In the genomic region with DNA sequence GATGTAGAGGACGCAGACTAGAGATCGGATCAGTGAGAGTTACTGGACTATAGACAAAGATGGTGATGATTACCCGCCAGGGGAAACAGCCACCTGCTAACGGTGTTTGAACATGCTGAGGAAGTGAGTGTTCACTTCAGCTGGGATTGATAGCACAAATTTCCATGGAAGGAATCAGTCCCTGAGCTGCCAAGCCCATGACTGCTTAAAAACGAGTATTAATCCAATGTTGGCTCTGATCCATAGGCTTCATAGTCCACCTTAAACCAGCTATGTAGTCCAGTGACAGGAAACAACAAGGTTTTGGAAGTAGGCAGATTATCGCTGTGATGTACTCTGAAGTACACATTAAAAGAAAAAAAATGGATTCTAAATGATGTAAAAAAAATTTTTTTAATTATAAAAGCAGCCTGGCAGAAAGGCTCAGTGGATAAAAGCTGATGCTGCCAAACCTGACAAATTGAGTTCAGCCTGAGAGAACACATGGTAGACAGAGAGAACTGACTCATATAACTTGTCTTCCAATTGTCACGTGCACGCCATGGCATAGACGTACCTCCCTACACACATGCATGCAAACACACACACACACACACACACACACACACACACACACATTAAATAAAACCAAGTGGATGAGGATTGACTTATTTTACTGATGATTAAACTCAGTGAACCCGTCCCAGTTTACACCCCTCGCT, we compare ENCODE assay signal across 15 mouse cellular contexts. TPM values are rescaled to one million over a fixed set of nuclear protein-coding genes. Genes with fewer than 3 reads are reported as not detected.
DNase-seq lines count a peak whose midpoint lies in the region; ATAC-seq lines count a peak whose summit lies in the region.
"Had no signal": no experiment of that assay in that cellular context is flagged by ENCODE, and none has a peak within 500 bp of the region (broad histone marks: within the 10 kb centered on the region; RNA-seq: fewer than 3 reads in every experiment).

No protein-coding gene starts in this region.

- no peak for DNase-seq in forebrain, embryonic 11.5 days (ENCODE audit: low spot score)
- peak; percentile 47 for DNase-seq in layer of hippocampus, adult 9-11 months
- DNase-seq in layer of hippocampus, adult 8-10 months (ENCODE audit: low spot score in 2 of 2), result no peak
- no peak for DNase-seq in gastrocnemius, postnatal 10 days
- DNase-seq: cerebellum, adult 18-20 months; gastrocnemius, postnatal 14 days; heart, postnatal 36 days; liver, embryonic 13.5 days had no signal

- 86% methylated on average over 11 of the region's 11 CpGs for WGBS in forebrain, embryonic 12.5 days
- WGBS in forebrain, embryonic 11.5 days, result 90% methylated on average over 11 of the region's 11 CpGs
- WGBS in forebrain, embryonic 16.5 days, result 52% methylated on average over 11 of the region's 11 CpGs
- WGBS in limb, embryonic 13.5 days, result 72% methylated on average over 11 of the region's 11 CpGs

- 0 out of 2 replicates have a peak overlapping the region, but pooled peaks have one; percentile 22 for H3K27ac ChIP-seq in forebrain, embryonic 12.5 days
- H3K27ac ChIP-seq in forebrain, embryonic 11.5 days (ENCODE audit: low read depth, low read length), result no peak overlapping the region
- no peak overlapping the region for H3K27ac ChIP-seq in forebrain, embryonic 16.5 days (ENCODE audit: low read length)
- peak overlapping the region; percentile 52; the same call in 1 of the 2 replicates for H3K27ac ChIP-seq in limb, embryonic 13.5 days
- H3K27ac ChIP-seq: heart, embryonic 10.5 days; liver, embryonic 13.5 days had no signal

- peaks cover 22% of the 10 kb centered on the region; the same call in 1 of the 2 replicates for H3K4me1 ChIP-seq in forebrain, embryonic 12.5 days
- H3K4me1 ChIP-seq in forebrain, embryonic 11.5 days (replicated peaks; ENCODE audit: control insufficient read depth, insufficient read depth, low read length), result no peaks in the 10 kb centered on the region; the same call in 1 of the 2 replicates
- peaks cover 19% of the 10 kb centered on the region for H3K4me1 ChIP-seq in forebrain, embryonic 16.5 days (replicated peaks; ENCODE audit: control insufficient read depth, insufficient read depth, low read length)
- H3K4me1 ChIP-seq in limb, embryonic 13.5 days, result peaks cover 13% of the 10 kb centered on the region
- H3K4me1 ChIP-seq: heart, embryonic 10.5 days; liver, embryonic 13.5 days had no signal

- H3K36me3 ChIP-seq in forebrain, embryonic 12.5 days (replicated peaks), result no peaks in the 10 kb centered on the region
- H3K36me3 ChIP-seq in forebrain, embryonic 11.5 days (ENCODE audit: control insufficient read depth, insufficient read depth, low read length), result no peaks in the 10 kb centered on the region
- H3K36me3 ChIP-seq in forebrain, embryonic 16.5 days (ENCODE audit: control insufficient read depth, insufficient read depth), result no peaks in the 10 kb centered on the region
- H3K36me3 ChIP-seq in limb, embryonic 13.5 days, result no peaks in the 10 kb centered on the region
- H3K36me3 ChIP-seq: heart, embryonic 10.5 days; liver, embryonic 13.5 days had no signal

- no peak overlapping the region for H3K4me3 ChIP-seq in forebrain, embryonic 12.5 days (replicated peaks)
- no peak overlapping the region for H3K4me3 ChIP-seq in forebrain, embryonic 11.5 days (ENCODE audit: low read depth, low read length)
- H3K4me3 ChIP-seq in forebrain, embryonic 16.5 days (replicated peaks; ENCODE audit: low read length), result no peak overlapping the region
- no peak overlapping the region for H3K4me3 ChIP-seq in limb, embryonic 13.5 days
- H3K4me3 ChIP-seq: erythroblast, embryonic 14.5 days; heart, embryonic 10.5 days; liver, embryonic 13.5 days had no signal

- 0 out of 2 replicates have a peak, but pooled peaks cover 2% of the 10 kb centered on the region for H3K27me3 ChIP-seq in forebrain, embryonic 12.5 days
- H3K27me3 ChIP-seq in forebrain, embryonic 11.5 days (ENCODE audit: control insufficient read depth, insufficient read depth, low read length), result no peaks in the 10 kb centered on the region
- H3K27me3 ChIP-seq in forebrain, embryonic 16.5 days (replicated peaks; ENCODE audit: control insufficient read depth, insufficient read depth, low read length), result no peaks in the 10 kb centered on the region
- no peaks in the 10 kb centered on the region for H3K27me3 ChIP-seq in limb, embryonic 13.5 days
- H3K27me3 ChIP-seq: liver, embryonic 13.5 days had no signal

- no peak overlapping the region for H3K9ac ChIP-seq in forebrain, embryonic 12.5 days
- H3K9ac ChIP-seq in forebrain, embryonic 11.5 days (ENCODE audit: low read length), result no peak overlapping the region
- no peak overlapping the region for H3K9ac ChIP-seq in forebrain, embryonic 16.5 days (replicated peaks; ENCODE audit: low read depth, low read length)
- no peak overlapping the region for H3K9ac ChIP-seq in limb, embryonic 13.5 days
- H3K9ac ChIP-seq: liver, embryonic 13.5 days had no signal

- H3K9me3 ChIP-seq in forebrain, embryonic 12.5 days, result no peaks in the 10 kb centered on the region
- H3K9me3 ChIP-seq in forebrain, embryonic 11.5 days (ENCODE audit: control insufficient read depth, low read length), result no peaks in the 10 kb centered on the region
- H3K9me3 ChIP-seq in forebrain, embryonic 16.5 days (ENCODE audit: control insufficient read depth, low read length), result no peaks in the 10 kb centered on the region
- H3K9me3 ChIP-seq in limb, embryonic 13.5 days, result no peaks in the 10 kb centered on the region
- H3K9me3 ChIP-seq: heart, embryonic 10.5 days had no signal

- H3K4me2 ChIP-seq in forebrain, embryonic 12.5 days, result no peak overlapping the region
- no peak overlapping the region for H3K4me2 ChIP-seq in forebrain, embryonic 11.5 days (ENCODE audit: low read depth, low read length, severe bottlenecking)
- H3K4me2 ChIP-seq in forebrain, embryonic 16.5 days (ENCODE audit: low read length), result no peak overlapping the region
- peak overlapping the region; percentile 31; the same call in 1 of the 2 replicates for H3K4me2 ChIP-seq in limb, embryonic 13.5 days (replicated peaks)
- H3K4me2 ChIP-seq: liver, embryonic 13.5 days had no signal

- no peak for ATAC-seq in forebrain, embryonic 12.5 days (ENCODE audit: low FRiP score)
- ATAC-seq in forebrain, embryonic 11.5 days (replicated peaks; ENCODE audit: low FRiP score), result no peak
- peak; percentile 74 for ATAC-seq in forebrain, embryonic 16.5 days
- no peak for ATAC-seq in limb, embryonic 13.5 days (ENCODE audit: low FRiP score, low read depth)
- no peak for ATAC-seq in erythroblast, adult 5-6 weeks (replicated peaks; ENCODE audit: low FRiP score, poor library complexity, severe bottlenecking)
- ATAC-seq: lung, postnatal 0 days had no signal

RNA-seq across cellular contexts. Expression of gene Phyhipl, which starts 14.7 kb away (rescaled TPM):
- polyA plus RNA-seq in forebrain, embryonic 12.5 days (2016; fragmentation: Nextera tagmentation; extraction: Ambion mirVana), result 55.0 and 61.4 TPM in 2 replicates
- polyA plus RNA-seq in forebrain, embryonic 11.5 days (2014; fragmentation: Nextera tagmentation; extraction: Ambion mirVana), result 32.1 and 34.5 TPM in 2 replicates
- 100 to 1,000 TPM; 174 to 208 (median 192) TPM for total RNA-seq in layer of hippocampus, adult 8-10 months (2022)
- 137 and 168 TPM in 2 replicates for polyA plus RNA-seq in forebrain, embryonic 16.5 days (2015; fragmentation: Nextera tagmentation; extraction: Ambion mirVana)
- 3.7 and 4.2 TPM in 2 replicates for polyA plus RNA-seq in limb, embryonic 13.5 days (2015; fragmentation: Nextera tagmentation; extraction: Ambion mirVana)
- under 1 TPM; 0.31 to 0.65 TPM for total RNA-seq in gastrocnemius, postnatal 10 days (2021)
- not detected in 2 replicates for total RNA-seq in erythroblast, adult 5-6 weeks (2015; ENCODE audit: low replicate concordance)
- 0.14 TPM in 1 of 2 replicates, not detected in the other for total RNA-seq in erythroblast, adult 5-6 weeks (2017; ENCODE audit: low replicate concordance)
- total RNA-seq: heart, postnatal 36 days had no signal
- polyA plus RNA-seq: erythroblast, embryonic 14.5 days had no signal

Comparison
In these comparisons a context has a peak if more than half of its experiments do, and no peak if none do; other contexts are left out.
1. H3K27ac ChIP-seq: peak in forebrain, embryonic 12.5 days (single experiment) and limb, embryonic 13.5 days (single experiment); none in forebrain, embryonic 11.5 days (single experiment) and forebrain, embryonic 16.5 days (single experiment).